Mouse (Mus musculus) c-Kit-positive CD71-negative TER-119-negative erythroid progenitor cells, embryonic 14.5 days (primary cell): ENCODE measurements around the gene Nek11.

Experiments
- DNase-seq: peaks from one replicate; pipeline ENCODE4 v3.0.0-alpha.2; 2013; ENCODE audit warnings: low read depth

Nek11 gene

GRCm38 (mm10) chr9:105313250-105313649 is 82.1 kb downstream of the Nek11 start:
- no peak for DNase-seq

GRCm38 (mm10) chr9:105312686-105313085 is 82.6 kb downstream of the Nek11 start:
- DNase-seq, result no peak

DNA sequence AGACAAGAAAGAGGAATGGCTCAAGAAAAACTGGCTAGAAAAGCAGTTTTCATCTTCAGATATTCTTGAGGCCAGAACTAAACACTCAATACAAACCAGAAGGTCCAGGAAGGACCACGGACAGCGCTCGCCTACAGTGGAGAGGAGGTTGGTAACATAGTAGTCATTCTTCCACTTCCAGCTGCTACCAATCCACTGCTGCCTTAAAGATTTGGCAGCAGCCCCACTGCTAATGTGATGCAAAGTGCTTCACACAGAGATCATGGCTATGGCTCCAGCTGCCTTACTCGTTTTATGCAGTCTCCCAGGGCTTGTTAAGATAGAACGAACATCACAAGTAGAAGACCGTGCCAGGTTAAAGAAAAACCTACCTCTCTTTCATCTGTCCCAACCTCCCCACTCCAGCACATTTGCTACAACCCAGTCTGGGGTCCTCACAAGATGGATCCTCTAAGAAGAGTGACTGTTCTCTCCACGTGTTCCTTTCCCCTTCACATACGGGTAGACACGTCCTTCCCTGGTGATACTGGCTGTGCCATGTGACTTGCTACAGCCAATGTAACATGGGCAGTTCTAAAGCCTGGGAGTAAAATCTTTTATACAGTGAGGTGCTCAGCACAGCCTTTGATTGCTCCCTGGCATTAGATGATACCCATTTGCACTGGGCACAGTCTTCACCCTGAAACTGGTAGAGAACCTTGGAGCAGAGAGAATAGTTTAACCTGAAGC is 85.6 kb downstream of the Nek11 start:
- DNase-seq, result no peak

GRCm38 (mm10) chr9:105306042-105306441 is 89.3 kb downstream of the Nek11 start:
- DNase-seq, result no peak

DNA sequence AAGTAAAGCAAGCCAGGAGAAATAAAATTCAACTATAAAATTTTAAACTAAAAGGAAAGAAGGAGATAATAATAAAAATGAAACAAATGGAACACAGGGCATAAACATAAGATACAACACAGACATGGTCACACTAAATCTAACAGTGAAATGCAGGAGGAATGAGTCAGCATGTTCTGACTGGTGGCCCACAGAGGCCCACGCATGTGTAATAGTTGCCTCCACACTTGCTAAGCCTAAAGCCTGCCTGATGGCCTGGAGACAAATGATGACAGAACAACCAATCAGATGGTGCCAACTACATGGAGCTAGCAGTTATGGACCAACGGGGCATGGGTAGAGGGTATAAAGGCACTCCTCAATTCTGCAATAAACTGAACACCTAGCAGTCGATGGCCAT is 93.1 kb downstream of the Nek11 start:
- no peak for DNase-seq

DNA sequence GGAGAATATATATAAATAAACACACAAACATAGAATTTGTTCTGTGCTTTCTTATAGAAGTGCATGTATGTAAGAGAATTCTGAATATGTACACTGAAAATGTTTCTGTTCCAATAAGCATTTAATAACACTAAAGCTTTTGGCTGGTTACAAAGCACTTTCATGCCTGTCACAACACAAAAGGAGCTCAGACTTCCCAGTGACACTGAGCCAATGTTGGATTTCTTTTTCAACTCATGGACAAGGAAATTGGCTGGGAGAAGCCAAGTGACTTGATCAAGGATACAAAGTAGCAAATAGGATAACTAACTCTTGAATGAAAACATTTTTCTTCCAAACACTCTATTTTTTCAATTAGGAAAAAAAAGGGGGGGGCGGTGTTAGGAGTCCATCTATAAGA is 93.9 kb downstream of the Nek11 start:
- no peak for DNase-seq

GRCm38 (mm10) chr9:105300738-105301325 is 94.5 kb downstream of the Nek11 start:
- no peak for DNase-seq

- DNase-seq, result no peak
Observed at GRCm38 (mm10) chr9:105284670-105285069, 110.7 kb downstream of the Nek11 start.

DNA sequence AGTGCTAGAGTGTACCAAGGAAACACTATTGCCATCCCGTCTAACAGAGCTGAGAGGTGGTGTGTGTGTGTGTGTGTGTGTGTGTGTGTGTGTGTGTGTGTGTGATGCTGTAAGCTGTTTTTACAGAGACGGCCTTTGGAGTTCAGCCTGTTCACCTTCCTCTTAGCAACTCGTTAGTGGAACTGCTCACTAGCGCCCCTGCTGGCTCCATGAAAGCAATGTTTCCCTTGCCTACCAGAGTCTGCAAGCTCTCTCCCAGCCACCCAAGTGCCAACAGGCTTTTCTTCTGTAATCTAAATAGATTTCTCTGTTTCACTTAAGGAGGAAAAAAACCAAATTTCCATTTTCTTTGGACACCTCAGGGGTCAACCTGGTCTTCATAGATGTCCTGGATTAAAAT is 112.6 kb downstream of the Nek11 start:
- peak; percentile 14 for DNase-seq

DNA sequence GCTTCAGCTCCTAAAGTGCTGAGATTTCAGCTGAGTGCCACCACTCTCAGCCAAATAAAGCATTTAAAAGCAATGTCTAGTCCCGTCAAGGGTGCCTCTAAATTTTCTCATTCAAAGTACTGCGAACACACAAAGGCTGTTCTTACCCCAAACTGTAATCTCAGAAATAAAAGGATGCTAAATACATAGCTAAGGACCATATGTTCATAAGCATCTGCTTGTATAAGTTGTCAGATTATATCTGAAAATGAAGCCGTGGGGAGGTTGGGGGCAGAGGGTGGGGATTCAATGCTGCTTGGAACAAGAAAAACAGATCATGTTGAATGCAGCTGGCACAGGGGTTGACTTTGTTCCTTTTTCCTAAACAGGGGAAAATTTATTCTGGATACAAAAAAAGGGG is 120.4 kb downstream of the Nek11 start:
- no peak for DNase-seq

- DNase-seq, result no peak
Observed at GRCm38 (mm10) chr9:105274286-105274685, 121.0 kb downstream of the Nek11 start.

- DNase-seq, result peak; percentile 0
Observed at GRCm38 (mm10) chr9:105272241-105272640, 123.1 kb downstream of the Nek11 start.

GRCm38 (mm10) chr9:105263140-105263539 is 132.2 kb downstream of the Nek11 start:
- no peak for DNase-seq

DNA sequence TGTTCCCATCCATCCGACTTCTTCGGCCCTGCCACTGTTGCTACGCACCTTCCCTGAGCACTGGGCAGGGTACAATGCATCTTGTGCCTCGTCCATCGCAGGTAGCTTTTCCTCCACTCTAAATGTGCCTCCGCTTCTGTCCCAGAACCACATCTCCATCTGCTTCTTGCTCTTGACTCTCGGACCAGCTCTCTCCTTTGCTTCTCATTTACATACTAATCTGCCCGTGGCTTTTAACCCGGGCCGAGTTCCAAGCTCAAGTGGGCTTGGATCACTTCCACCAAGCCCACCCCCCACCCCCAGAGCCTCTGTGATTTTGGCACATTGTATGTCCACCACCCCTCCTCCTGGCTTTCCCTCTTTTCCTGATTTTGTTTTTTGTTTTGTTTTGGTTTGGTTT is 137.7 kb downstream of the Nek11 start:
- DNase-seq, result no peak

DNA sequence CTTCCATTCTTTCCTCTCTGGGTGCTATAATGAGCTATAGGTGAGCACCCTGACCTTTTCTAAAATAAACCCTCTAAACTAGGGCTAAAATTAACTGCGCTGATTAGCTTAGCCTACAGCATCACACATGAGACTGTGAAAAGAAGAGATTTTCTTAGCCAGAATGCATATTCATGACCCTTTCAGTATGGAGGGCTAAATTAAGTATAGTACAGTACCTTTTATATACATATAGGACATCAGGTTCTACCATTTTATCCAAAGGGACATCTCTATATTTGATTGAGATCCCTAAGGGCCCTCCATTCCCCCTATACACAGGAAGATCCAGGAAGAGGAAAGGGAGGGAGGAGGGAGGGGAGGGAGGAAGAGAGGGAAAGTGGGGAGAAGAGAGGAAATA is 141.2 kb downstream of the Nek11 start:
- DNase-seq, result no peak

GRCm38 (mm10) chr9:105252349-105253041 is 142.8 kb downstream of the Nek11 start:
- DNase-seq, result no peak

DNA sequence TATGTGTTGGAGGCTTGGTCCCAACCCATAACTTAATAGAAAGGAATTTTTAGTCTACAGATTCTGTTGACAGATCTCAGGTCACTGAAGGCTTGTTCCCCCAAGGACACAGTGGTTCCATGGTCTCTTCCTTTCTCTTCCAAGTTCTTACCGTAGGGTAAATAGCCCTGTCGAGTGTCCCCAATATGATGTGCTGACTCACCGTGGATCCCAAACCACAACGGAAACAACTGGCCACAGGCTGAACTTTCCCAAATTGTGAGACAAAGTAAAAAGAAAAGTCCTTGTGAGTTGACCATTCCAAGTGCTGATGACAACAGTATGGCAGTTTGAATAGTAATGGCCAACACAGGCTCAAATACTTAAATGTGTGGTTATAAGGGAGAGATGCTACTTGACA is 144.1 kb downstream of the Nek11 start:
- DNase-seq, result no peak

- DNase-seq, result peak; percentile 1
Observed at GRCm38 (mm10) chr9:105244024-105244423, 151.3 kb downstream of the Nek11 start.

DNA sequence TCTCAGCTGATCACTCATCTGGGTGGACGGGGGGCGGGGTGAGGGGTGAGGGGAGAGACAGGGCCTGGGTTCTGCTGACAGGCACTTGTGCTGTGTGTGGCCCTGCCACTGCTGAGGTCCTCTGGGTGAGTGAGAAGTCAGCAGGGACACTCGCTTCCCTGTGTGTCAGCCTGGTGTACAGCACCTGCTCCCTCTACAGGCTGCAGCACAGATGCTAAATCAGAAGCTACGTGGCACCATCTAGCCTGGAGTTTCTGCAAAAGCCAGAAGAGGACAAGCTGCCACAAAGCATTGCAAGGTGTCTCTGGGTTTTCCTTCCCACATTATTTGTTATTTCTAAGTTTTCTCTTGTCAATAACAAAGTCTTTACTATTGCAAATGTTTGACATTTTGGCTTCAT is 180.9 kb downstream of the Nek11 start:
- DNase-seq, result no peak

GRCm38 (mm10) chr9:105200305-105200704 is 195.0 kb downstream of the Nek11 start:
- no peak for DNase-seq

- no peak for DNase-seq
Observed at GRCm38 (mm10) chr9:105186725-105187124, 208.6 kb downstream of the Nek11 start.

DNA sequence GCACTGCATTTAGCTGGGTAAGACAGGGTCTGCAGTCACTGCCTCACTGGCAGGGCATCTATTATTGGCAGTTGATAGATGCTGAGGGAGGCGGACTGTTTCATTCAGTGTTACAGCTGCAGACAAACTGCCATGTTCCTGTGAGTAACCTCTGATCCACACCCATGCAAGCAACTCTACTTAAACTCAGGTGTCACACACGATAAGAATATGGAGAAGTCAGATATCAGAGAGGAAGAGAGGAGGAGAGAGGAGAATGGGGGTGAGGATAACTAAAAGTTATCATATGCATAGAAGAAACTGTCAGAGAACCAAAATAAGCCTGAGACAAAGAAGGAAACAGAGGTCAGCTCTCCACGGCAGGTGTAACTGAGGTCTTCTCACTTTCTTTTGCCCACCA is 212.9 kb downstream of the Nek11 start:
- no peak for DNase-seq

DNA sequence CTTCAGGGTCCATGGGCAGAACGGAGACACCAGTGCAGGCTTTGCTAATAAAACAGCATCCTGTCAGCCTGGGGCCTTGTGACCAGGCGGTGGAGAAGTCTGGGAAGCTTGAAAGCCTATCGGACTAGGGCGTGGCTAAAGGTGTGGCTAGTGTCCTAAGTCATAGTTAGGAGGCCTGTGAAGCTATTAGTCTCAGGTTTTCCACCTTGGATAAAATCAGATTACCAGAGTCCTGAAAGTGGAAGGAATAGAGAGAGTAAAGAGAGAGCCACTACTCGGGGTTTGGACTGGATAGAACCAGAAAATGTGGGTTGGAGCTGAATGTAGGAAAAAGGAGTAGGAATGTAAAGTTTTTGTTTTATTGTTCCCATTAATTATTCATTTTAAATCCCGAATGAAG is 250.3 kb downstream of the Nek11 start, which contains the start of gene 1700080E11Rik:
TSS of gene 1700080E11Rik (minus strand) at position 101 of the 400 bp plus-strand sequence.
- no peak for DNase-seq
